Mouse (Mus musculus) lung, embryonic 15.5 days (tissue): Measurements from ENCODE around the gene Ahdc1. TPM values are rescaled to one million over a fixed set of nuclear protein-coding genes. Genes with fewer than 3 reads are reported as not detected.

Experiments
- ATAC-seq: fragments of 200-750 bp; cut with Nextera tagmentation; 2 replicates; pipeline ENCODE4 v1.8.0; 2017; ENCODE audit warnings: moderate number of reproducible peaks, borderline replicate concordance; ENCODE audit not compliant: low FRiP score, low TSS enrichment; ENCODE audit errors: extremely low read depth
- H3K27ac ChIP-seq: fragments of 300-500 bp; sonication (generic); 2 replicates; pipeline ENCODE4 v1.5.1; 2015; ENCODE audit warnings: moderate library complexity, mild to moderate bottlenecking, inconsistent platforms
- H3K27me3 ChIP-seq: fragments of 300-500 bp; sonication (generic); 2 replicates; pipeline ENCODE4 v1.6.1; 2015; ENCODE audit warnings: inconsistent platforms
- H3K36me3 ChIP-seq: fragments of 300-500 bp; sonication (generic); 2 replicates; pipeline ENCODE4 v1.6.1; 2015; ENCODE audit warnings: inconsistent platforms
- H3K4me1 ChIP-seq: fragments of 300-500 bp; sonication (generic); 2 replicates; pipeline ENCODE4 v1.6.1; 2015; ENCODE audit warnings: inconsistent platforms
- H3K4me2 ChIP-seq: fragments of 300-500 bp; sonication (generic); 2 replicates; pipeline ENCODE4 v1.6.1; 2015; ENCODE audit warnings: inconsistent platforms, mild to moderate bottlenecking, moderate library complexity
- H3K4me3 ChIP-seq: fragments of 300-500 bp; sonication (generic); 2 replicates; pipeline ENCODE4 v1.5.1; 2015; ENCODE audit warnings: mild to moderate bottlenecking, inconsistent platforms
- H3K9ac ChIP-seq: fragments of 300-500 bp; sonication (generic); 2 replicates; pipeline ENCODE4 v1.6.1; 2015; ENCODE audit warnings: inconsistent platforms
- H3K9me3 ChIP-seq: fragments of 300-500 bp; sonication (generic); 2 replicates; pipeline ENCODE4 v1.6.1; 2016; ENCODE audit warnings: inconsistent platforms
- WGBS: fragments of 180-500 bp; shearing (Covaris S2); methylation state at CpG from one replicate; pipeline ENCODE4 v1.1.7; 2015; 5-methylcytosine and 5-hydroxymethylcytosine counted together
- polyA plus RNA-seq: library from polyadenylated mRNA; unstranded; fragments of >200 nt; fragmentation: Nextera tagmentation; extraction: Ambion mirVana; gene quantifications from 2 replicates; pipeline ENCODE4 v1.2.1, GENCODE M21; 2015

The Ahdc1 gene
- polyA plus RNA-seq, 1 experiment from 2014 or later, result 10.5 TPM

DNA sequence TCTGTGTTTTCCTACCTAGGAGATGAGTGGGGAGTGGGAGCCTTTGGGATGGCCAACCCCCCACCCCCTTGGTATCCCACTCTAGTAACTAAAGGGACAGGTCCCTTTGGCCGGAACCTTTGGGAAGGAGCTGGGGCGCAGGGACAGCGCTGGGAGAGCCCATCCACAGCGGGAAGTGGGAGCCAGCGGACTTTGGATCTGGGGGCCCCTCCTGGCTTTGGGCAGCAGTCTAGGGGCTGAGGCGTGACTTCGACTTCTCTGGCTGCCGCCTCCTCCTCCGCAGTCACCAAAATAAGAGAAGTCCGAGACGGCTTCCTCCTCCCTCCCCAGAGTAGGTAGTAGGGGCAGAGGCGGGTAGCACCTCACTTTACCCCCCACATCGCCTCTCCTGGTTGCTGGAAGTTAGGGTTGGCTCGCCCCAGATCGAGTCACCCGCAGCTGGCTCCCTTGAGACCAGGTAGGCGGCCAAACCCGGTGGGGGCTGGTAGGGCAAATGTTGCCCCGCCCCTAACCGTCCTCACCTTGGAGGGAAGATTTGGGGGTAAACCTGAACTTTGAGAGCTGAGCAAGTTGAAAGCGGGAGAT is 37.2 kb upstream of the Ahdc1 start, which contains the start of gene Fgr:
Gene Fgr, plus strand, starts transcription at position 282 of the 585 bp plus-strand sequence.
- H3K9ac ChIP-seq, result peak within 1 kb of the TSS; percentile 16; the same call in 1 of the 2 replicates
- peak within 1 kb of the TSS; percentile 35; the same call in 1 of the 2 replicates for H3K27ac ChIP-seq
- ATAC-seq, result no peak
- H3K9me3 ChIP-seq, result no peaks in the 10 kb centered on the region
- H3K4me2 ChIP-seq, result peak within 1 kb of the TSS; percentile 56
- H3K27me3 ChIP-seq, result peaks cover 6% of the 10 kb centered on the region; the same call in 1 of the 2 replicates
- H3K36me3 ChIP-seq, result no peaks in the 10 kb centered on the region
- WGBS, result 18% methylated on average over 21 of the region's 21 CpGs
- H3K4me1 ChIP-seq, result peaks cover 27% of the 10 kb centered on the region
- peak within 1 kb of the TSS; percentile 24 for H3K4me3 ChIP-seq

DNA sequence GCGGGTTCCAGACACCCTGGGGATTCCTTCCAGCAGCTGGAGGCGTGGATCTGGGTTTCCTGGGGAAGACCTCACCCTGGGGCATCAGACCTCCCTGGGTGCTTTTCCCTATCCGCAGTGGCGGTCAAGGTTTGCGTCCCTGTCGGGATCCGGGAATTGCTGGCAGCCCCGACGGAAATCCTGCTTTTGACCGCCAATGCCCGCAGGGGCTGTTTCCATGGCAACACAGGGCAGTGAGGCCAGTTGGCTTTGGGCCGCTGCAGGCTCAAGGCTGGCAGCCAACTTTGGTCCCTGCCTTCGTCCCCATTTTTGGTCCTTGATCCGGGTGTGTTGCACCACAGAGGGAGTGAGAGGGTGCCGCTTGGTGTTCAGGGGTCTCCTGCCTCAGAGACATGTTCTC is 36.2 kb upstream of the Ahdc1 start:
- Histone ChIP-seq H3K4me3 (peak overlapping the region; percentile 24), H3K9ac (peak overlapping the region; percentile 16; the same call in 1 of the 2 replicates), H3K4me1 (peaks cover 27% of the 10 kb centered on the region), H3K27me3 (peaks cover 6% of the 10 kb centered on the region; the same call in 1 of the 2 replicates), H3K36me3 (no peaks in the 10 kb centered on the region), H3K9me3 (no peaks in the 10 kb centered on the region), H3K4me2 (peak overlapping the region; percentile 56), H3K27ac (peak overlapping the region; percentile 35; the same call in 1 of the 2 replicates)
- under 1% methylated on average over 15 of the region's 15 CpGs for WGBS
- ATAC-seq, result no peak

DNA sequence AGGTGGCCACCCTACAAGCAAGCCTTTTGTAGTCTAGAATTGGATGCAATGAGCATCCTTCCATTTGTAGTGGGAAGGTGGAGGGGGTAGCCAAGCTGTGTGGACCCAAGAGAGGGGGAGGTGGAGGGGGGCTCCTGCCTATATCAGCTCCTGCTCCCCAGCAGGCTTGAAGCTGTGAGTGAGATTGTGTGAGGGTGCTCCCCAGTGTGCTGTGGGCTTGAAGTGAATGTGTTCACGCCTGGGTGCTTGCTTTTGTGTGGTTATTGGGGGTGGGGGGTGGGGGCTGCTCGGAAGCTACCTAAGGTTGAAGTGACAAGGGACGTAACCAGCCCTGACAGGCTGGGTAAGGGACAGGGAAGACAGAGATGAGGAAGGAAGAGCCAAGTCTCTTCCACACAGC is 35.3 kb upstream of the Ahdc1 start:
- no peak overlapping the region for H3K4me2 ChIP-seq
- WGBS, result 59% methylated on average over 3 of the region's 3 CpGs

DNA sequence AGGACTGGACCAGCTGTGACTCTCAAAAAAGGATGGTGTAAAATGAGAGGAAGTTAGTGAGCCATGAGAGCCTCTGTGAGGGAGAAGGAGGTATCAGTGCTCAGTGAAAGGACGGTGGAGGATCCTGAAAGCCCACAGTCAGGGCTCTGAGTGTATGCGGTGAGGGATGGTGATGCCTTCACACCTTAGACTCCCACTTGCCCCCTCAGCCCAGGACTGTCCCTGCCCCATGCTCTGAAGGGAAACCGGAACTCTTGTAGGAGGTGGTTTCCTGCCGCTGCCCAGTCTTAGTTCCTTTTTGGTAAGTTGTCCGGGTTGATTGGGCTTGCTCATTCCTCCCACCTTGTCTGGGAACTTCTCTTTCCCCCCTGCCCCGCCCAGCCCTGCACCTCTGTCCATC is 34.3 kb upstream of the Ahdc1 start:
- Histone ChIP-seq H3K4me3 (no peak overlapping the region), H3K27me3 (peaks cover 6% of the 10 kb centered on the region; the same call in 1 of the 2 replicates), H3K9ac (no peak overlapping the region), H3K4me2 (no peak overlapping the region), H3K4me1 (peaks cover 27% of the 10 kb centered on the region), H3K36me3 (no peaks in the 10 kb centered on the region), H3K9me3 (no peaks in the 10 kb centered on the region), H3K27ac (no peak overlapping the region)
- 66% methylated on average over 6 of the region's 6 CpGs for WGBS
- ATAC-seq, result no peak

More for the DNA sequence above, 35.3 kb upstream of the Ahdc1 start:
- H3K36me3 ChIP-seq, result no peaks in the 10 kb centered on the region
- no peak overlapping the region for H3K27ac ChIP-seq
- H3K9ac ChIP-seq, result no peak overlapping the region
- peaks cover 6% of the 10 kb centered on the region; the same call in 1 of the 2 replicates for H3K27me3 ChIP-seq
- no peak overlapping the region for H3K4me3 ChIP-seq
- H3K4me1 ChIP-seq, result peaks cover 27% of the 10 kb centered on the region
- no peaks in the 10 kb centered on the region for H3K9me3 ChIP-seq
- no peak for ATAC-seq

DNA sequence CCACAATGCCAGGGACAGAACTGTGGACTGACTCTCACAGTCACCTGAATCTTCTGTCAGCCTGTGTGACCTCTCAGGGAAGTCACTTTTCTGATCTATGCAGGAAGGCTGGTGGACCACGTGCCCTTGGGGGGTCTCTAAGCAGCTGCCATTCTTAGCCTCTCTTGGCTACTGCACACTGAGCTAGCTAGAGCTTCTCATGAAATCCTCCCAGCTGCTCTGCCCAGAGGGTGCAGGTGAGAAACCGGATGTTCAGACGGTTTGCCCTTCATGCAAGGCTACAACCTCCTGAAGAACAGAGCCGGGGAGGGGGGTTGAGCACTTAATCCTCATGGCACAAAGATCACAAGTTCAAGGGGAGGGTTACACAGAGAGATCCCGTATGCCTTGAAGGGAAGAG is 33.5 kb upstream of the Ahdc1 start:
- ATAC-seq, result no peak
- 29% methylated on average over 5 of the region's 5 CpGs for WGBS
- H3K4me2 ChIP-seq, result no peak overlapping the region

DNA sequence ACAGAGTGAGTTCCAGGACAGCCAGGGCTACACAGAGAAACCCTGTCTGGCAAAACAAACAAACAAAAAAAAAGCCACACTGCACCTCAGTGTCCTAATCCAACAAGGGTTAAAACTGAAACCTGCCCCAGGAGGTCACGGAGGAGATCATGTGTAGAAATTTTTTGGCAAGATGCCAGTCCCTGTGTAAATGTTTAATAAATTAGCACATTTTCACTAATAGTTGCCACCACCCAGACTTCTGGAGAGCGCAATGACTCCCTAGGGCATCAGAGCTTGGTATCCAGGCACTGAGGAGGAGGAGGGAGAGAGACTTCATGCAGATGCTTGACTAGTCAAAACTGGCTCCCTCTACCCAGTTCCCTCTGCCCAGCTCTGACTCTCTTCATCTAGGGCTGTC is 31.9 kb upstream of the Ahdc1 start:
- Histone ChIP-seq H3K27ac (no peak overlapping the region), H3K4me2 (no peak overlapping the region), H3K9me3 (no peaks in the 10 kb centered on the region), H3K9ac (no peak overlapping the region), H3K4me3 (no peak overlapping the region), H3K36me3 (no peaks in the 10 kb centered on the region), H3K4me1 (peaks cover 34% of the 10 kb centered on the region), H3K27me3 (no peaks in the 10 kb centered on the region)
- no peak for ATAC-seq
- 48% methylated on average over 2 of the region's 2 CpGs for WGBS

More for the DNA sequence above, 33.5 kb upstream of the Ahdc1 start:
- no peak overlapping the region for H3K4me3 ChIP-seq
- H3K9me3 ChIP-seq, result no peaks in the 10 kb centered on the region
- H3K27me3 ChIP-seq, result peaks cover 6% of the 10 kb centered on the region; the same call in 1 of the 2 replicates
- H3K27ac ChIP-seq, result no peak overlapping the region
- H3K36me3 ChIP-seq, result no peaks in the 10 kb centered on the region
- peaks cover 29% of the 10 kb centered on the region for H3K4me1 ChIP-seq
- no peak overlapping the region for H3K9ac ChIP-seq

DNA sequence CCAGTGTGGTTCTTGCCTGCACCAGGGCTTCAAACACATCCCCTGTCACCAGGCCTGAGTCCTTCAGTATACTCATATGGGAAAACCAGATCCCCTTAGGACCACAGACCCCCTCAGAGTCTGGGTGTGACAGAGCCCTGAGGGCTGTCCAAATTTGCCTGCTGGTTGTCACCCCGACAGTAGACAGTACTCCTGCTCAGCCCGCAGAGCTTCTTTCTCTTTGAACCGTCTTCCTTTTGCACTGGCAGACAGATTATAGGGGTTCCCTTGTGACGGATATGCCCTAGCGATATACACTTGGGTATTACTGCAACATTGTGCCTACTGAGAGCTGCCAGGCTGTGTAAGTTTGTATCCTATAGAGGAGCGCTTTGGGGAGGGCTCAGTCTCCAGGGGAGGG is 29.4 kb upstream of the Ahdc1 start:
- Histone ChIP-seq H3K27me3 (no peaks in the 10 kb centered on the region), H3K9me3 (no peaks in the 10 kb centered on the region), H3K4me3 (no peak overlapping the region), H3K27ac (no peak overlapping the region), H3K36me3 (no peaks in the 10 kb centered on the region), H3K4me1 (peaks cover 17% of the 10 kb centered on the region), H3K9ac (no peak overlapping the region), H3K4me2 (no peak overlapping the region)
- WGBS, result 78% methylated on average over 6 of the region's 6 CpGs
- no peak for ATAC-seq

DNA sequence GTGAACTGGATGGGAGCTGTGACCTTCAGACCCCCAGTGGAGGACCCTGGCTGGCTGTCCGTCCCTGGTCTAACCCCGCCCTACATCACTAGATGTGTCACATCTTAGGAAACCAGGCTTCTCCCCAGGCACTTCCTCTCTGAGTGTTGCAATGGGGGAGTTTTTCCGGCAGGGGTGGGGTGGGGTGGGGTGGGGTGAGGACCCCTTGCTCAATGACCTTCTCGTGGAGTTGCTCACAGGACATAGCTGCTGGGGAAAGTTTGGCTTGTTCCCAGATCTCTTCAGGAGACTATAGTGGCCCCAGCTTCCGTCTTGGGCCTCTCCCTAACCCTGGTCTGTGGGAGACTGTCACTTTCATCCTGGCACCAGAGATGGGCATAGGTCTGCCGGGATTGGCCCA is 28.1 kb upstream of the Ahdc1 start:
- Histone ChIP-seq H3K4me2 (no peak overlapping the region), H3K9ac (no peak overlapping the region), H3K9me3 (no peaks in the 10 kb centered on the region), H3K4me1 (peaks cover 17% of the 10 kb centered on the region), H3K27ac (no peak overlapping the region), H3K27me3 (no peaks in the 10 kb centered on the region), H3K4me3 (no peak overlapping the region), H3K36me3 (no peaks in the 10 kb centered on the region)
- 0 out of 2 replicates have a peak, but pooled peaks have one; percentile 53 for ATAC-seq
- WGBS, result 54% methylated on average over 6 of the region's 6 CpGs

DNA sequence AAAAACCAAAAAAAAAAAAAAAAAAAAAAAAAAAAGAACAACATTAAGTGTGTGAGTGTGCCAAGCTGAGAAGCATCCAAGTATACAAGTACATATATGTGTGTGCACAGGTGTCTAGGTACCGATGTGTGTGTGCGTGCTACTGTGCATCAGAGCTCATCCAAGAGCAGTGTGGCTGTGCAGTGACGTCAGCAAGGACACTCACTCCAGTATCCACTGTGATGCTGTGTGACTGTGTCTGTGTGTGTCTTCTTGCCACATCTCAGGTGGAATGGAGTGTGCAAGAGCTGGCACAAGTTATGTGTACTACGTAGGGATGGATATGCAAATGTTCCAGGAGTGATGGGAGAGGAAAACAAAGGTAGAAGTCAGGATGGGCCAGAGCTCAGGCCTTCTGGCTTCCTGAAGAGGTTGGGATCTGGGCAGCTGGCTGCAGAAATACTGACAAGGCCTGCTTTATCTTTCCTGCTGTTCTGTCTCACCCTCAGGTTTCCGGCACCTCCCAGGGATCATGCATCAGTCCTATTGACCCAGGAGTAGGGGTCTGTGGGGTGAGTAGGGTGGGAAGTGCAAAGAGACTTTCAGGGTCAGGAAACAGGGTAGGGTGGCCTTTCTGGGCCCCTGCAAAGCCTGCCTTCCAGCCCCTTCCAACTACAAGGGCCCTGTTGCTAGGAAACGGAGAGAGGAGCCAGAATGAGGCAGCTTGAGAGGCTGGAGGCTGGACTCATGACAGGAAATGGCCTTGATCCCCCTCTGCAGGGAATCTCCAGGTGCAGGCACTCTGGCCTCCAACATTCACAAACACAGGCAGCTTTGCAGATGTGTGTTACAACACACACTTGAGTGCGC is 27.2 kb upstream of the Ahdc1 start:
- Histone ChIP-seq H3K9me3 (no peaks in the 10 kb centered on the region), H3K4me2 (no peak overlapping the region), H3K27ac (peak overlapping the region; percentile 70), H3K27me3 (no peaks in the 10 kb centered on the region), H3K9ac (no peak overlapping the region), H3K36me3 (no peaks in the 10 kb centered on the region), H3K4me3 (no peak overlapping the region), H3K4me1 (peaks cover 17% of the 10 kb centered on the region)
- WGBS, result 45% methylated on average over 7 of the region's 7 CpGs
- ATAC-seq, result no peak

DNA sequence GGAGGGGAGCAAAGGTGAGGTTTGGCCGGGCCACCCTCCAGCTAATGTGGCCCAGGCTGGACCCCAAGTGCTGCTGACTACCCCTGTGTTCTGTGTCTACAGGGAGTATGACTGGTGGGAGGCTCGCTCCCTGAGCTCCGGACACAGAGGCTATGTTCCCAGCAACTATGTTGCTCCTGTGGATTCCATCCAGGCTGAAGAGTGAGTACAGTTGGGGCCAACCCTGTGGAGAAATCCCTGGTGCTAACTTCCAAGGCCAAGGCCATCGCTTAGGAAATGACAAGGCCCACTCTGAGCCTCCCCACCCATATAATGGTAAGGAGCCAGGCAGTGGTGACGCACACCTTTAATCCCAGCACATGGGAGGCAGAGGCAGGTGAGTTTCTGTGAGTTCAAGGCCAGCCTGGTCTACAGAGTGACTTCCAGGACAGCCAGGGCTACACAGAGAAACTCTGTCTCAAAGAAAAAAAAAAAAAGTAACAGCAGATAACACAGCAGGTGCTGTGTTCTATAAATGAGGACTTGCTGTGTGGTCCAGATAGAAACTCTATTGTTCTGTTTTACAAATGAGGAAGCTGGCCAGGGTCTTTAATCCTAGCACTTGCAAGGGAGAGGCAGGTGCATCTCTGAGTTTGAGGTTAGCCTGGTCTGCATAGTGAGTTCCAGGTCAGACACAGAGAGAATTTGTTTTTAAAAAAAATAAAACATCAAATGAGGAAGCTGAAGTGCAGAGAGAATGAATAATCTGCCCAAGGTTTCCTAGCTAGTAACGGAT is 22.3 kb upstream of the Ahdc1 start:
- H3K4me2 ChIP-seq, result no peak overlapping the region
- H3K27ac ChIP-seq, result no peak overlapping the region
- H3K27me3 ChIP-seq, result no peaks in the 10 kb centered on the region
- 88% methylated on average over 6 of the region's 6 CpGs for WGBS
- no peak for ATAC-seq
- H3K4me3 ChIP-seq, result no peak overlapping the region
- H3K9me3 ChIP-seq, result no peaks in the 10 kb centered on the region
- no peak overlapping the region for H3K9ac ChIP-seq
- peaks cover 5% of the 10 kb centered on the region for H3K4me1 ChIP-seq
- H3K36me3 ChIP-seq, result no peaks in the 10 kb centered on the region

DNA sequence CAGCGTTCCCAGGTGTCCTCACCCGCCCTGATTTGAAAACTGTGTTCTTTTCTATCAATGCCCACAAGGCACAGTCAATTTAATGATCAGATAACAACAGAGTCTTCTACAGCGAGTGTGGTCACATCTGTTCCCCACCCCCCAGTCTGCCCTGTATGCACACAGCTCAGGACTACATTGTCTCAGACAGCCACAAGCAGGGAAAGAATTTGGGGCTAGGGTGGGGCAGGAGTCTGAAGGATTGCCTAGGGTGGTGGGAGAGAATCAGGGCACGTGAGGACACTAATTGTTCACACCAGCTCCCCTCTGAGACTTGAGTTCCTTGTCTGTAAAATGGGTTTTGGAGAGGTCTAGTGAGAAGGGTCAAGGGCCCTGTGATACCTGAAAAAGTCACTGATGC is 17.5 kb upstream of the Ahdc1 start:
- no peak for ATAC-seq
- Histone ChIP-seq H3K4me3 (no peak overlapping the region), H3K27ac (no peak overlapping the region), H3K27me3 (no peaks in the 10 kb centered on the region), H3K36me3 (no peaks in the 10 kb centered on the region), H3K9me3 (no peaks in the 10 kb centered on the region), H3K9ac (no peak overlapping the region), H3K4me1 (no peaks in the 10 kb centered on the region), H3K4me2 (no peak overlapping the region)
- WGBS, result 64% methylated on average over 4 of the region's 4 CpGs
